Mouse (Mus musculus): Measurements from ENCODE around the gene 4930555G01Rik. TPM values are rescaled to one million over a fixed set of nuclear protein-coding genes. Genes with fewer than 3 reads are reported as not detected.
A peak's percentile ranks its signal among the peaks of the same experiment; 100 is the strongest.
"Not testable (repeated sequence)": the region's sequence is repeated elsewhere in the genome, so short reads cannot be mapped to it uniquely, and the experiment has no call there.

Gene 4930555G01Rik
- total RNA-seq (2014; rRNA removed; ENCODE audit: low replicate concordance) (not detected in 2 replicates), polyA plus RNA-seq (2015; fragmentation: Nextera tagmentation; extraction: Ambion mirVana) (not detected in 2 replicates)

DNA sequence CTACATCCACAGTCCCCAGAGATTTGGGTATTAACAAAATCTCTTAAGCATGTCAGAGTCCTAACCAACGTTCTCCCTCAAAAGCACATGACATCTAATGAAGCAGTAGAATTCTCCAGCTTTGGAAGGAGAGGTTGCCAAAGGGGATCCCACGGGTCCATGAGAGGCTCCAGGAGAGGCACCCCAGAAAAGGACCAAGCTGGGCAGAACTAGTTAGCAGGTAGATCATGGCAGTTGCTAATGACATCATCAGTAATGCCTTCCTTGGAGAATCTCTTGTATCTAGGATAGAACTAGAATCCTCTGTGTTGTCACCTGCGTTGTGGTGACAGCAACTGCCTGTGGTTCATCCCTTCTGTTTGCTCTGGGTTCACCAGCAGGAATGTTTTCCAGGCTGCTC, at the start of gene 4930555G01Rik:
Gene 4930555G01Rik, plus strand, starts transcription at position 301 of the 400 bp plus-strand sequence.
- not testable (repeated sequence) for H3K36me3 ChIP-seq (replicated peaks; ENCODE audit: control insufficient read depth, insufficient read depth, low read length); H3K4me1 ChIP-seq (ENCODE audit: control insufficient read depth, insufficient read depth); H3K9ac ChIP-seq (replicated peaks; ENCODE audit: low read depth, low read length); H3K27me3 ChIP-seq (ENCODE audit: control insufficient read depth, insufficient read depth, low read length); H3K9me3 ChIP-seq (replicated peaks; ENCODE audit: control insufficient read depth, low read length); DNase-seq (ENCODE audit: low spot score); ATAC-seq (ENCODE audit: insufficient read depth, low read depth); H3K4me2 ChIP-seq (ENCODE audit: low read depth, low read length); H3K4me3 ChIP-seq (ENCODE audit: low read depth, low read length); H3K27ac ChIP-seq (ENCODE audit: low read depth)
- no CpG with 5 or more reads among the region's 3 CpGs for WGBS

DNA sequence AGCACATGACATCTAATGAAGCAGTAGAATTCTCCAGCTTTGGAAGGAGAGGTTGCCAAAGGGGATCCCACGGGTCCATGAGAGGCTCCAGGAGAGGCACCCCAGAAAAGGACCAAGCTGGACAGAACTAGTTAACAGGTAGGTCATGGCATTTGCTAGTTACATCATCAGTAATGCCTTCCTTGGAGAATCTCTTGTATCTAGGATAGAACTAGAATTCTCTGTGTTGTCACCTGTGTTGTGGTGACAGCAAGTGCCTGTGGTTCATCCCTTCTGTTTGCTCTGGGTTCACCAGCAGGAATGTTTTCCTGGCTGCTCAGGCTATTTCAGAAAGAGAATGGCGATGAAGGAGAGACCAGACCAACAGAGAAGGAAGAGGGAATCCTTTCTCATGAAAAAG, 34.8 kb upstream of the 4930555G01Rik start, which contains the start of gene Gm3298:
Gene Gm3298, plus strand, starts transcription at position 301 of the 400 bp plus-strand sequence.
- not testable (repeated sequence) for ATAC-seq (ENCODE audit: insufficient read depth, low read depth); H3K9ac ChIP-seq (replicated peaks; ENCODE audit: low read depth, low read length); H3K4me1 ChIP-seq (ENCODE audit: control insufficient read depth, insufficient read depth); H3K36me3 ChIP-seq (replicated peaks; ENCODE audit: control insufficient read depth, insufficient read depth, low read length); H3K9me3 ChIP-seq (replicated peaks; ENCODE audit: control insufficient read depth, low read length); H3K4me2 ChIP-seq (ENCODE audit: low read depth, low read length); H3K4me3 ChIP-seq (ENCODE audit: low read depth, low read length); H3K27ac ChIP-seq (ENCODE audit: low read depth); DNase-seq (ENCODE audit: low spot score); H3K27me3 ChIP-seq (ENCODE audit: control insufficient read depth, insufficient read depth, low read length)
- WGBS, result no CpG with 5 or more reads among the region's 2 CpGs

DNA sequence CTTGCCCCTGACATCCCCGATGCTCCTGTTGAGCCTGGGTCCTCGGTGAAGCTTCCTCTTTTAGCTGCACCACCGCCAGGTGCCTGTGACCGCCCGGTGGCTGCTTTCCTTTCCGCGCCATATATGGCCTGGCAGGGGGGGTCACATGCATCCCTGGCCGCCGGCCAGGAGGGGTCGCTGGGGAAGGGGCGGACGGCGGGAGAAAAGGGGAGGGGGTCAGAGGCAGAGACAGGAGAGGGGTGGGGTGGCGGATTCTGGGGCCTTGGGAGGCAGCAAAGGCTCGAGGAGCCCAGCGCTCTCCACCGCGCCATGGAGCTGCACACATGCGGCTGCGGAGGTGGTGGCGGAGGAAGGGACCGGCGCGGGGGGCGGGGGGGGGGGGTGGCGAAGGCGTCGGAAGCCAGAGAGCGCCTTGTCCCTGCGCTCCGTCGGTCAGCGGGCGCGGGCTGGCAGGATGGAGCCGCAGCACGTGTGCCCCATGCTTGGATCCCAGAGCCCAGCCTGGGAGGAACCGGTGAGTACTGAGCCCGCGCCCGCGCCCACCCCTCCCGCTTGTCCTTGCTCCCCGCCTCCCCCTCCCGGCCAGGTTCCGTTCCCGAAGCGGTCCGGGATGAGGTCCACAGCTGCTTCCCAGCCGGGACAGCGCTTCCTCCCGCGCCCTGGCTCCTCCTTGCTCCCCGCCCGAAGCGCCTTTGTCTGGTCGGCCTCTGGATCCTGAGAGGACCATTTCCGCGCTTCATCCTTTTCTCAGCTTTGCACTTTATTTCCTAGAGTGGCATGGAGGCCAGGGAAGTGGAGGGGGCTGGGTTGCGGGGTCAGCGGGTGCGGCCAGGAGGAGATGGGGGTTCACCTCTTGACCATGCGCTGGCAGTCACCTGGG, 20.4 kb downstream of the 4930555G01Rik start, which contains the start of gene Gm8281:
Gene Gm8281, plus strand, starts transcription at position 430 of the 880 bp plus-strand sequence.
- DNase-seq (ENCODE audit: low spot score), result peak; percentile 3
- ATAC-seq (ENCODE audit: insufficient read depth, low read depth); H3K36me3 ChIP-seq (replicated peaks; ENCODE audit: control insufficient read depth, insufficient read depth, low read length); H3K27me3 ChIP-seq (ENCODE audit: control insufficient read depth, insufficient read depth, low read length); H3K4me1 ChIP-seq (ENCODE audit: control insufficient read depth, insufficient read depth); H3K9me3 ChIP-seq (replicated peaks; ENCODE audit: control insufficient read depth, low read length); H3K9ac ChIP-seq (replicated peaks; ENCODE audit: low read depth, low read length): not testable (repeated sequence)
- peak within 1 kb of the TSS; percentile 53 for H3K4me2 ChIP-seq (ENCODE audit: low read depth, low read length)
- 7% methylated on average over 22 of the region's 63 CpGs for WGBS
- H3K4me3 ChIP-seq (ENCODE audit: low read depth, low read length), result peak within 1 kb of the TSS; percentile 26
- peak within 1 kb of the TSS; percentile 65 for H3K27ac ChIP-seq (ENCODE audit: low read depth)

Other genes with a start within 250 kb of the 4930555G01Rik start
- not detected in 2 replicates for gene Gm3269, start 212.5 kb upstream of the 4930555G01Rik start, total RNA-seq (2014; rRNA removed; ENCODE audit: low replicate concordance)
- not detected in 2 replicates for gene Gm3269, start 212.5 kb upstream of the 4930555G01Rik start, polyA plus RNA-seq (2015; fragmentation: Nextera tagmentation; extraction: Ambion mirVana)
- gene Gm3264, start 195.1 kb upstream of the 4930555G01Rik start, total RNA-seq (2014; rRNA removed; ENCODE audit: low replicate concordance), result 1.6 TPM in 1 of 2 replicates, not detected in the other
- 0.38 and 1.1 TPM in 2 replicates for gene Gm3264, start 195.1 kb upstream of the 4930555G01Rik start, polyA plus RNA-seq (2015; fragmentation: Nextera tagmentation; extraction: Ambion mirVana)
- gene Gm3278, start 158.2 kb upstream of the 4930555G01Rik start, total RNA-seq (2014; rRNA removed; ENCODE audit: low replicate concordance), result not detected in 2 replicates
- gene Gm3278, start 158.2 kb upstream of the 4930555G01Rik start, polyA plus RNA-seq (2015; fragmentation: Nextera tagmentation; extraction: Ambion mirVana), result not detected in 2 replicates
- not detected in 2 replicates for gene Gm8297, start 66.7 kb upstream of the 4930555G01Rik start, total RNA-seq (2014; rRNA removed; ENCODE audit: low replicate concordance)
- not detected in 2 replicates for gene Gm8297, start 66.7 kb upstream of the 4930555G01Rik start, polyA plus RNA-seq (2015; fragmentation: Nextera tagmentation; extraction: Ambion mirVana)
- not detected in 2 replicates for gene Gm3298, start 34.7 kb upstream of the 4930555G01Rik start, total RNA-seq (2014; rRNA removed; ENCODE audit: low replicate concordance)
- not detected in 2 replicates for gene Gm3298, start 34.7 kb upstream of the 4930555G01Rik start, polyA plus RNA-seq (2015; fragmentation: Nextera tagmentation; extraction: Ambion mirVana)
- 1.3 TPM in 1 of 2 replicates, not detected in the other for gene Gm8281, start 20.4 kb downstream of the 4930555G01Rik start, total RNA-seq (2014; rRNA removed; ENCODE audit: low replicate concordance)
- 0.44 and 0.73 TPM in 2 replicates for gene Gm8281, start 20.4 kb downstream of the 4930555G01Rik start, polyA plus RNA-seq (2015; fragmentation: Nextera tagmentation; extraction: Ambion mirVana)
- gene Gm8279, start 80.9 kb downstream of the 4930555G01Rik start, total RNA-seq (2014; rRNA removed; ENCODE audit: low replicate concordance), result not detected in 2 replicates
- not detected in 2 replicates for gene Gm8279, start 80.9 kb downstream of the 4930555G01Rik start, polyA plus RNA-seq (2015; fragmentation: Nextera tagmentation; extraction: Ambion mirVana)
- gene Gm3317, start 113.9 kb downstream of the 4930555G01Rik start, total RNA-seq (2014; rRNA removed; ENCODE audit: low replicate concordance), result not detected in 2 replicates
- 0.33 TPM in 1 of 2 replicates, not detected in the other for gene Gm3317, start 113.9 kb downstream of the 4930555G01Rik start, polyA plus RNA-seq (2015; fragmentation: Nextera tagmentation; extraction: Ambion mirVana)
- gene Gm8271, start 135.2 kb downstream of the 4930555G01Rik start, total RNA-seq (2014; rRNA removed; ENCODE audit: low replicate concordance), result not detected in 2 replicates
- not detected in 2 replicates for gene Gm8271, start 135.2 kb downstream of the 4930555G01Rik start, polyA plus RNA-seq (2015; fragmentation: Nextera tagmentation; extraction: Ambion mirVana)
- gene Gm3526, start 210.0 kb downstream of the 4930555G01Rik start, total RNA-seq (2014; rRNA removed; ENCODE audit: low replicate concordance), result not detected in 2 replicates
- not detected in 2 replicates for gene Gm3526, start 210.0 kb downstream of the 4930555G01Rik start, polyA plus RNA-seq (2015; fragmentation: Nextera tagmentation; extraction: Ambion mirVana)